Mouse (Mus musculus) adrenal gland, postnatal 4 days (tissue): ENCODE results near the gene Psmd1. TPM values are rescaled to one million over a fixed set of nuclear protein-coding genes. Genes with fewer than 3 reads are reported as not detected.
A peak's percentile ranks its signal among the peaks of the same experiment; 100 is the strongest.
"Not testable (repeated sequence)": the region's sequence is repeated elsewhere in the genome, so short reads cannot be mapped to it uniquely, and the experiment has no call there.

ENCODE experiments used
- DNase-seq, 2 experiments: peaks; one replicate each; pipeline ENCODE4 v3.0.0; 2021 to 2022; ENCODE audit warnings: low spot score in 2 of 2, mixed read lengths in 2 of 2
- long read RNA-seq, 2 experiments: library from polyadenylated mRNA; stranded (forward); transcript quantifications; one replicate each; pipeline ENCODE4 v2.0.0; 2021
- total RNA-seq, 2 experiments: library from RNA; stranded (reverse); gene quantifications; 2 replicates each; pipeline ENCODE4 v1.2.3; 2021

The Psmd1 gene
- total RNA-seq: 100 to 1,000 TPM; 113 to 114 TPM
- long read RNA-seq, experiment 1, transcript Psmd1-201 (25 exons, 3,112 nt): major isoform, 43 of 107 reads
- long read RNA-seq, experiment 1, partial matches to known transcripts: 59 of 107 reads
- long read RNA-seq, experiment 1, other reads (novel, unspliced or antisense): 4 of 107 reads
- long read RNA-seq, experiment 2, transcript Psmd1-201 (25 exons, 3,112 nt): major isoform, 117 of 234 reads
- long read RNA-seq, experiment 2, partial matches to known transcripts: 109 of 234 reads
- long read RNA-seq, experiment 2, other reads (novel, unspliced or antisense): 7 of 234 reads

GRCm38 (mm10) chr1:86064271-86064991, at the start of gene Psmd1:
Psmd1 (plus strand) TSS chr1:86064387.
- DNase-seq: peak; percentile 62 to 83

GRCm38 (mm10) chr1:86015758-86016157, 48.4 kb upstream of the Psmd1 start:
- DNase-seq: not testable (repeated sequence)

GRCm38 (mm10) chr1:86016516-86016915, 47.7 kb upstream of the Psmd1 start, which contains the start of gene Spata3:
Spata3 (plus strand) TSS chr1:86016816.
- no peak for DNase-seq

GRCm38 (mm10) chr1:86018235-86019055, 45.7 kb upstream of the Psmd1 start:
- DNase-seq: peak in 1 of 2 experiments; percentile 12

GRCm38 (mm10) chr1:86021365-86021989, 42.7 kb upstream of the Psmd1 start:
- no peak for DNase-seq

GRCm38 (mm10) chr1:86032273-86032987, 31.8 kb upstream of the Psmd1 start:
- no peak for DNase-seq

GRCm38 (mm10) chr1:86038191-86038951, 25.8 kb upstream of the Psmd1 start:
- no peak for DNase-seq

GRCm38 (mm10) chr1:86040131-86040530, 24.1 kb upstream of the Psmd1 start:
- no peak for DNase-seq

- DNase-seq: no peak
Measured at GRCm38 (mm10) chr1:86040817-86041216, 23.4 kb upstream of the Psmd1 start.

GRCm38 (mm10) chr1:86045056-86045455, 19.1 kb upstream of the Psmd1 start:
- DNase-seq: no peak

- no peak for DNase-seq
Measured at GRCm38 (mm10) chr1:86045848-86046805, 18.1 kb upstream of the Psmd1 start, which contains the start of gene 2810459M11Rik. 2810459M11Rik (plus strand) TSS chr1:86045863.

GRCm38 (mm10) chr1:86046833-86047563, 17.2 kb upstream of the Psmd1 start:
- DNase-seq: no peak

GRCm38 (mm10) chr1:86048231-86048630, 16.0 kb upstream of the Psmd1 start:
- DNase-seq: no peak

- DNase-seq: no peak
Measured at GRCm38 (mm10) chr1:86048744-86049143, 15.4 kb upstream of the Psmd1 start.

GRCm38 (mm10) chr1:86053198-86053921, 10.8 kb upstream of the Psmd1 start:
- no peak for DNase-seq

GRCm38 (mm10) chr1:86054943-86055342, 9.2 kb upstream of the Psmd1 start:
- DNase-seq: no peak

- DNase-seq: no peak
Measured at GRCm38 (mm10) chr1:86056284-86056683, 7.9 kb upstream of the Psmd1 start.
